Mouse (Mus musculus) liver, embryonic 14.5 days (tissue): ENCODE measurements around the gene Polr3h.

Source experiments
- CTCF ChIP-seq: IDR thresholded peaks from 2 replicates; pipeline ENCODE4 v1.5.1; 2016; ENCODE audit warnings: antibody characterized with exemption, low read depth, control low read depth
- EP300 ChIP-seq: IDR thresholded peaks from 2 replicates; pipeline ENCODE4 v1.6.1; 2016; ENCODE audit warnings: antibody characterized with exemption, low read depth

- TF ChIP-seq EP300 (no peak), CTCF (no peak)
These were observed 43.1 kb upstream of the Polr3h start for GRCm38 (mm10) chr15:81969173-81969572.
